Mouse (Mus musculus) erythroblast, adult 5-6 weeks (primary cell): ENCODE results near the gene Mob3b. TPM values are rescaled to one million over a fixed set of nuclear protein-coding genes. Genes with fewer than 3 reads are reported as not detected.

Experiments used
- ATAC-seq: replicated peaks from 2 replicates; pipeline ENCODE4 v1.8.0; 2016; ENCODE audit warnings: moderate number of reproducible peaks, mild to moderate bottlenecking, moderate TSS enrichment, inconsistent platforms; ENCODE audit not compliant: poor library complexity, low FRiP score, severe bottlenecking
- total RNA-seq, 2 experiments: library from RNA; stranded (forward) in 1 of 2; stranded (reverse) in 1 of 2; fragments of 150-400 nt in 1 of 2; fragments of 200-764, 138-1000 nt in 1 of 2; gene quantifications; 2 replicates each; pipeline versions ENCODE4 v1.2.3 to v1.2.4; 2015 to 2017; ENCODE audit warnings: low replicate concordance in 2 of 2

The Mob3b gene
- total RNA-seq, 2 experiments from 2014 or later, result 0.19 to 1.2 TPM

DNA sequence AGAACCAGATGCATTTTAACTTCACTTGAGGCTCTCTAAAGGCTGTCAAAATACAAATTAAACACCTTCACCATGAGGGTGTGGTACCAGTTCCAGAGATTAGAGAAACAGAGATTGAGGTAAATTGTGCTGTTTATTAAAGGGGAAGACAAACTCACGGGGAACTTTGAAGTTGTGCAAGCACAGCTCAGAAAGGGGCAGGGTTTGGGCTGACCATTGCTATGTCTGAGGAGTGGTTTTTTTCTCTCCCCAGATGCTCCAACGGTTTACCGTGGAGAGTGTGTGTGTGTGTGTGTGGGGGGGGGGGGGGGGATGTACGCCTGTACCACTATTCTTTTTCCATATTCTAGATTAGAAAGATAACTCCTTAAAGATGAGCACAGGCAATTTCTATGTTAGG lies 37.1 kb downstream of the Mob3b start:
- ATAC-seq, result no peak

- no peak for ATAC-seq
These were observed 38.4 kb downstream of the Mob3b start for GRCm38 (mm10) chr4:35118851-35119250.

DNA sequence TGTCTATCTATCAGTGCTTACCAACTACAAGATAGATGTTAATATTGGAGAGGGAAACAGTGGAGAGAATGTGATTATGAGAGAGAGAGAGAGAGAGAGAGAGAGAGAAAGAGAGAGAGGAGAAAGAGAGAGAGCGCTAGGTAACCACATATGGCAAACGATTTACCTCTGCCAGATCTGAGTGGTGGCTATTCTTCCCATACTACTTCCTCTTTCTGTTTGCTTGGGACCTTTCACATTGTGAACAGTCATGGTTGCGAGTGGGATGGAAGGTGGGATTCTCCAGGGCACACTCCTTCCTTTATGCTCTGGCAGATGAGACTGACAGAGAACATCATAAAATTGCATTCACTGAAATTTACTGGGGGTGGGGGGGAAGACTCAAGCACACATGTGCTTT lies 40.1 kb downstream of the Mob3b start:
- no peak for ATAC-seq

- ATAC-seq, result no peak
These were observed 41.4 kb downstream of the Mob3b start for GRCm38 (mm10) chr4:35115933-35116332.

- no peak for ATAC-seq
These were observed 42.3 kb downstream of the Mob3b start for GRCm38 (mm10) chr4:35114950-35115349.

DNA sequence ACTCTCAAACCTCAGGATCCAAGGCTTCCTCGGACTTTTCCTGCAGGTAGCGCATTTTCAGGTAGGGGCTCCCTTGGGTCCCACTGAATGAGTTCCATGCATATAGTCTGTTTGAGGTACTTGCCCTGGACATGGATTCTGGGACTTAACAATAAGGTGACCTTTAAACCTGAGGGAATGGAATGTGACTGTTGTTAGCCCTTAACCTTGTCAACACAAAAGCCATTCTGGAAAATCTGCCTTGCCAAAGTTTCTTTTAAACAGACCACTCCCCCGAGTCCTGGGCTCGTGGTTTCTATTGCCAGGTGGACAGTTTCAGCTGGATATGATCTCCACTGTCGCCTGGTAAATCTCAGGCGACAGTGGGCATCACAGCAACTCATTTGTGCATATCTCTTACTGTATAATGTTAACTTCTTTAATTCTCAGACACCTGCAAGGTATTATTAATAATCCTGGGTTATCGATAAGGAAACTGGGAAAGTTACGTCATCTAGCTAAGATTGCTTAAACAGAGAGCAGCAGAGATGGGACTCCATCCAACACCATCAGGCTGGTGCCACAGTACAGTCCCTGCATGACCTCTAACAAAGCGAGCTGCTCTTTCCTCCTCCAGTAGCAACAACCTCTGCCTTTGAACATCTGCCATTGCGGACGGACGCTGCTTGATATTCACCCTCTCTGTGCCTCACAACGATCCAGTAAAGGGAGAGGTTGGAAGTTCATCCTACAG lies 43.6 kb downstream of the Mob3b start:
- no peak for ATAC-seq

GRCm38 (mm10) chr4:35112452-35112851 lies 44.8 kb downstream of the Mob3b start:
- no peak for ATAC-seq

DNA sequence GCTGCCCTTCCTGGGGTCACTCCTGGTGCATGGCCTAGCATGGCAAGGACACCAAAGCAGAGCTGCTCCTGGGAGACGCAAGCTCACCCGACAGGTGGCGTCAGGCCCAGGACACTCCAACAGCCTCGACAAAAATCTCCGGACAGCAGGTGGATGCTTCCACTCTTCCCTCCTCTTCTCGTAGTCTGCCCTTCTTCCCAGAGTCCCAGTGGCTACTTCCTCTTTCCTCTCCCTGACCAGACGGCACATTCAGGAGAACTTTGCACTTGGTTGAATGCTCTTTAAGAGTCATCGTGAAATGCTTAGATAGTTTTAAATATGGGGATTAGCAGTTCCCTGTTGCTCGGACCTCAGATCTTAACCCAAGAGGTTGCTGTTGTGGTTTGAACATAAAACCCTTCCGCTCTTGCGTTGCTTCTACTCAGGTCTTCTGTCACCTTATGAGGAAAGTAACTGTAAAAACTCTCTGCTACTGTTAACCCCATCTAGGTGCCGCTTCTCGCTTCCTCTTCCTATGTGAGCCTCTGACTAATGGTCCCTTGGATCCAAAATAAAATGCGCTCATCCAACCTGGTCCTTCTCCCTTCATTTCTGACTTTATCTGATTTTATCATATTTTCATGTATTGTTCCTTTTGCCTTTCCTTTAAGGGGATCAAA lies 52.0 kb downstream of the Mob3b start:
- ATAC-seq, result no peak

DNA sequence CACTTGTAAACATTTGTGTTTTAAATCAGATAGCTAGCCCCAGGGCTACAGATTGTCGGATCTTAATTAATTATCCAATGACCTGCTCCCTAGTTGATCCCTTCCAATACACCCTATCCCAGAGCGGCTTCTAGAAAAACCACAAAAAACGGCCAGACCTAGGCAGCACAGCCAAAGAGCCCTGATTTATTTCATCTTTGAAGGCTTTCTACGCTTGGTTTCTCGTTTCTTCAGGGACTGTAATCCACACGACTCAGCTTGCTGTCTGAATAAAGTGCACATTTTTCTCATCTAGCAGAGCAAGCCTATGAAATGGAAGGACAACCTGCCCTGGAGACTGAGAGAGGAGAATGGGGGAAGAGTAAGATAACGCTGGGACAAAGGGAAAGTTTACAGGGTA lies 56.1 kb downstream of the Mob3b start:
- ATAC-seq, result no peak

GRCm38 (mm10) chr4:35099865-35100780 lies 57.2 kb downstream of the Mob3b start:
- peak; percentile 92 for ATAC-seq

- no peak for ATAC-seq
These were observed 57.9 kb downstream of the Mob3b start for GRCm38 (mm10) chr4:35099210-35099864.

GRCm38 (mm10) chr4:35098552-35098951 lies 58.7 kb downstream of the Mob3b start:
- ATAC-seq, result no peak

GRCm38 (mm10) chr4:35096226-35097175 lies 60.8 kb downstream of the Mob3b start:
- no peak for ATAC-seq

GRCm38 (mm10) chr4:35092457-35092856 lies 64.8 kb downstream of the Mob3b start:
- ATAC-seq, result no peak

GRCm38 (mm10) chr4:35091157-35091784 lies 66.0 kb downstream of the Mob3b start:
- ATAC-seq, result no peak

GRCm38 (mm10) chr4:35089321-35090316 lies 67.7 kb downstream of the Mob3b start:
- ATAC-seq, result no peak

GRCm38 (mm10) chr4:35086067-35086700 lies 71.1 kb downstream of the Mob3b start:
- no peak for ATAC-seq
